Mouse (Mus musculus): Measurements from ENCODE around the gene Ffar3.
A peak's percentile ranks its signal among the peaks of the same experiment; 100 is the strongest.

Gene Ffar3

GRCm38 (mm10) chr7:30856078-30856477 is at the start of gene Ffar3:
Ffar3 (minus strand) TSS chr7:30856178.
- DNase-seq = no peak

DNA sequence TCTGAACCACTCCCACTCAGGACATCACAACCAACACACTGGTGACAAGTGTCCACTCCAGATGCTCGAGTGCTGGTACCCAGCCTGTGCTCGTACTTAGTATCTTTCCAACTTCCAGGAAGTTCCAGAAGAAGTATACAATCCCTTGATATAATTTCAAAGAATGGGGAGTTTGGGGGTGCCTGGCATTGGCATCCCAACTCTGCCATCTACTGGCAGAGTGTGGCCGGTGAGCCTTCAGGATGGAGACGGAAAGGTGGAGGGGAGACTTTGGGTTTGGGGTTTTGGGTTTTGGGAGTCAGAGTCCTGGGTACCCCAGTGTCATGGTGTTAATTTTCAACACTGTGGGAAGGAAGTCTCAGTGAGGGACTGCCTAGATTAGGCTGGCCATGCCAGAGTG is 48.1 kb upstream of the Ffar3 start:
- peak in 1 of 2 experiments; percentile 9 for DNase-seq

- no peak for DNase-seq
Observed at GRCm38 (mm10) chr7:30895217-30895616, 39.2 kb upstream of the Ffar3 start.

DNA sequence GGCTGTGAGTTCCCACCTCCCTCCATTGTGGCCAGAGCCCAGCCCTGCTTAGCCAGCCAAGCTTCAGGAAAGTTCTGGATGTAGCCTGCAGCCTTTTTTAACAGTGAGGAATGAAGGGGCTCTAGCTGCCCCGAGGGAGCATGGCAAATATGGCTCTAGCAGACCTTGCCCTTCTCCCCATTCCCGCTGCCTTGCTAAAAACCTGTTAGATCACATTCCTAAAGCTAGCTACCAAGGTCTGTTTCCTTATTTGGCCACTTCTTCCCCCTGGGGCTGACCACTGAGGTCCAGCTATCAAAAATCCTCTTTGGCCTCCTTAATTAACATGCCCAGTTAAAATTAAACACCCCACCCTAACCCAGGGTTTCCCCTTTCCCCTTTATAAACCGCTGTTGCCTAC is 36.5 kb upstream of the Ffar3 start:
- DNase-seq = no peak

- no peak for DNase-seq
Observed at GRCm38 (mm10) chr7:30891746-30892145, 35.8 kb upstream of the Ffar3 start.

- no peak for DNase-seq
Observed at GRCm38 (mm10) chr7:30890681-30891080, 34.7 kb upstream of the Ffar3 start.

GRCm38 (mm10) chr7:30888786-30889185 is 32.8 kb upstream of the Ffar3 start:
- DNase-seq = no peak

- no peak for DNase-seq
Observed at GRCm38 (mm10) chr7:30887568-30888188, 31.7 kb upstream of the Ffar3 start.

DNA sequence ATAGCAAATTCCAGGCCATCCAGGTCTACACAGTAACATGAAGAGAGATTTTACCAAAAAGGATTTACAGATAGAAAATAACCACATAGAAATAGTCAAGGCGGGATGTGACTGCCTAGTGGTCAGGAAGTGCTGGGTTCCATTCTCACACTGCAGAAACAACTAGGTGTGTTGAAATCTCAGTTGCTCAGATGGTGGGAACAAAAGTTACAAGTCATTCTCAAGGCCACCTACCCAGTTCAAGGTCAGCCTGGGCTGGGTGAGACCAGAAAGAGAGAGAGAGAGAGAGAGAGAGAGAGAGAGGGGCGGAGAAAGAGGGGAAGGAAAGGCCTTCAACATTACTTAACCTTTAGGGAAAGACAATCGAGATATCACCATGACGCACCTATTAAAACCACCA is 30.9 kb upstream of the Ffar3 start:
- DNase-seq = no peak

DNA sequence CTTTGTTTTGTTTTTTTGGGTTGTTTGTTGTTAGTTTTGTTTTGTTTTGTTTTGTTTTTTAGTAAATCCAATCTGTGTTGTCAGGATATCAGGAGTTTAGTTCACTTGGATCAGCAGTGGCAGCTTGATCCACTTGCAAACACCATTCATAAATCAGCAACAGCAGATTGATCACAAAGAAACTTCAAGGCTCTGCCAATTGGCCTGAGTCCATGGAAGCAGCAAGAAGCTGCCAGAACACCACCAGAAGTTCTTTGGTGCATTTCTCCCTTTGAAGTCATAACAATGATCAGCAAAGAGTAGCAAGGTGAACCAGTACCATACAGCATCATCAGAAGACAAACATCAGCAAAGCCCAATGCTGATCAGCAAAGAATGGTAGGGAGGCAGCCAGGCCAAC is 28.1 kb upstream of the Ffar3 start:
- DNase-seq = no peak

GRCm38 (mm10) chr7:30881367-30881766 is 25.4 kb upstream of the Ffar3 start:
- no peak for DNase-seq

DNA sequence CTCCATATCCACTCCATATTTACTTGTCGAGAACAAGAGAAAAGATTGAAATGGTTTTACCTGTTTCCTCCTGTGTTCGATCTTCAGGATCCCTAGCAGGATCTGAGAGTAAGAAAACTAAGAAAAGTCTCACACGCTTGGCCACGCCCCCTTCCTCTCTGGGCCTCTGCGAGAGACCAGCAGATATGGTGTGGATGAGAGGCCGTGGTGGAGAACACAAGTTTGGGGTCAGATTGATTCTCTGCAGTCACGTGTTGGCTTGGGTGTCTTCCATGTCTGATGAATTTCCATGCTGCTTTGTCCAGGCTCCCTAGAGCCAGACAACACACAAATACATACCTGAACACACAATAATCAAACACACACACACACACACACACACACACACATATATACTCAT is 24.2 kb upstream of the Ffar3 start, which contains the start of gene Cd22:
Cd22 (minus strand) TSS at position 167 of the 400 bp plus-strand sequence.
- no peak for DNase-seq

DNA sequence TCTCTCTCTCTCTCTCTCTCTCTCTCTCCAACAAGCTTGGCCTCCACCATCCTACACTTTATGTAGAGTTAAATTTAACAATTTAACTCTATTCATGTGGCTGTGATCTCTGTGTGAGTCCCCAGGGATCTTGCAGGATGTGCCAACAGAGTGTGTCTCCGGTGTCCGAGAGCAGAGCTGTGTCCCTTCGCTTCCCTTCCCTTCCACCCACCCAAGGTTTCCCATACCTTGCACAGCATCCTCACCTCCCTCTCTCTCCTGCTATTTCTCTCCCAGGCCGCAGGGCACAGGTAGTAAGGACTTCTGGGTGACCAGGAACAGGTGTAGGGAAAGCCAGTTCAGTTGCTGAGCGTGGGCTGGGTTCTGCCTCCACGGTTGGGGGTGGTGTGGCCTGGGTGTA is 23.0 kb upstream of the Ffar3 start:
- no peak for DNase-seq

DNA sequence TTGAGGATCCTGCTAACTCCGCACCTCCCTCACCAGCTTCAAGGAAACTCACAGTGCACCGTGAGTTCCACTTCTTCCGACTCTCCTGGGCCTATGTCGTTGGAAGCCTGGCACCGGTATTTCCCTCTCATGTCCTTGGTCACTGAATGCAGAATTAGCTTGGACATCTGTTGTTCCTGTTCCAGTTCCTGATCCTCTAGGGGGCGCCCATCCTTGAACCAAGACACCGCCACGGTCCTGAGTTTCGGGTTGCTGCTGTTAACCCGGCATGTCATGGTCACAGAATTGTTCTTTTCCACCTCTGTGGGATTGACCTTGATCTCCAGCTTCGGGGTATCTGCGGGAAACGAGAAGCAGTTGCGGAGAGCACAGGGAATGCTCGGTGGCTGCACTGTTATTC is 17.1 kb upstream of the Ffar3 start:
- peak; percentile 67 to 77 for DNase-seq

- no peak for DNase-seq
Observed at GRCm38 (mm10) chr7:30863386-30863785, 7.4 kb upstream of the Ffar3 start.

GRCm38 (mm10) chr7:30861464-30861863 is 5.5 kb upstream of the Ffar3 start, which contains the start of gene Ffar1:
Ffar1 (minus strand) TSS chr7:30861564.
- DNase-seq = no peak

- DNase-seq = peak; percentile 26 to 28
Observed at GRCm38 (mm10) chr7:30859635-30860402, 3.8 kb upstream of the Ffar3 start.

GRCm38 (mm10) chr7:30859290-30859634 is 3.3 kb upstream of the Ffar3 start:
- DNase-seq = peak; percentile 30 to 43

DNA sequence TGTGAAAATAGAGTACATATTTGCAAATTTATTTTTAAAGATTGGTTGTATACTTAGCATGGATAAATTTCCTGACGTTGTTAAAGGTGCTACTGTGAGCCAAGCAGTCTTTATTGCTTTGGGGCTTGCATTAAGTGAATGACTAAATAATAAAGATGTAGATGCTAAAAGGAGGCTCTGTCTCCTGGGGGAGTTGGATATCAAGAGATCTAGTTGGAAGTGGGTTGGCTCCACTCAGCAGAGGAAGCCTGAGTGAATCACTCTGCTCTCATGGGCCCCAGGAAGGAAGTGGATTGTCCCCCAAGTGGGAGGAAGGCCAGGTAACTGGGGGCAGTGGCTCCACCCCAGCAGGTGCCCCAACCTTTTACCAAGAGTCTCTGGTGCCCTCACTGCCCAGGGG is 1.8 kb upstream of the Ffar3 start:
- DNase-seq = no peak

DNA sequence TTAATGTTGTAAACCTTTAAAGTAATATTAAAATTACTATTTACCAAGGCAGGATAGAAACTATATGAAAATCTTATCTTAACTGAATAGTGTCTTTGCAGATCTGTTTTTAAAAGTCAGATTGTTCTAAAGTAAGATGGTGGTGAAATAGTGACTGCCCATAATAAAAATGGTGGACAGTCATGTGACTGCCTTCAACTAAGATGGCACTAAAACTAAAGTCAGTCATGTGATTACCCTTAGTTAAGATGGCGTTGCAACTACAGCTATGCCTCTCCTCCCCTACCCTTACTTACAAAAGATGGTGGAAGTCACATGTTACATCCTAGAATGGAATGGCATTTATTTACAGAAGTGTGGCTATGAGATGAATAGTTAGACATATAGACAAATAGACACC is 4.6 kb downstream of the Ffar3 start:
- DNase-seq = no peak

DNA sequence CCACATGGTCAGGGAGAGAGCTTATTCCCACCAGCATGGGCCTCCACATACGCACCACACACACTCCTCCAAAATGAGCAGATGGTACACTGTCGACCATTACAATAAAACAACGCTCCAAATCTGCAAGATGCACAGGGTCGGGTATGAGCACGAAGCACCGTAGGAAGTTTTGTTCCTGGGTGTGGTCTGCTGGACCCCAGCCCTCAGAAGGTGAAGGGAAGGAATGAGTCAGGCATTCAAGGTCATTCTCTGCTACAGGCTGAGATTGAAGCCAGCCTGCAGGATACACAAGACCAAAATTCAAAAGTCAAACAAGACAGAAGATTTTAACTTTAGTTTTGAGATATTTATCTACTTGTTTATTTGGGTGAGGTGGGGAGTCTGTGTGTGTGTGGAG is 8.0 kb downstream of the Ffar3 start:
- no peak for DNase-seq

- DNase-seq = no peak
Observed at GRCm38 (mm10) chr7:30847386-30847785, 8.6 kb downstream of the Ffar3 start.

DNA sequence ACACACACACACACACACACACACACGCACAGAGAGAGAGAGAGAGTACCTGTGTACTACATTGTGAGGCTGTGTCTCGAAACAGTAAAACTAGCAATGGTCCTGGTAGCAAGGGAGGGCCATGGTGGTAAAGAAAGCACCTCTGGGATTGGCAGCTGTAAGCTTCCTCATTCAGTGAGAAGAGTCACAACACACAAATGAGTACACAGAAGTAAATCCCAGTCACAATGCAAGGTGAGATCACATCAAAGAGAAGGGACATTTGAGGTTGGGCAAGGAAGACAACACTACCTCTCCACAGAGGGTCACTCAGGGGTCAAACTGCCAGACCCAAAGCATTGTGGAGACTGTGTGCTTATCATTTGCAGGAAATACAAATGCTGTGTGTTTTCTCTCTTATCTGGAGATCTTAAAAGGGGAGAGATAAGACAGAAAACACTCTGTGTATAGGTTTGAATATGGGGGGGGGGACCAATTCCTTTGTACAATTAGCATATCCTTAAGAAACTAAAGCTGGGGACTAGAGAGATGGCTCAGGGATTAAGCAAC is 9.4 kb downstream of the Ffar3 start:
- DNase-seq = no peak

DNA sequence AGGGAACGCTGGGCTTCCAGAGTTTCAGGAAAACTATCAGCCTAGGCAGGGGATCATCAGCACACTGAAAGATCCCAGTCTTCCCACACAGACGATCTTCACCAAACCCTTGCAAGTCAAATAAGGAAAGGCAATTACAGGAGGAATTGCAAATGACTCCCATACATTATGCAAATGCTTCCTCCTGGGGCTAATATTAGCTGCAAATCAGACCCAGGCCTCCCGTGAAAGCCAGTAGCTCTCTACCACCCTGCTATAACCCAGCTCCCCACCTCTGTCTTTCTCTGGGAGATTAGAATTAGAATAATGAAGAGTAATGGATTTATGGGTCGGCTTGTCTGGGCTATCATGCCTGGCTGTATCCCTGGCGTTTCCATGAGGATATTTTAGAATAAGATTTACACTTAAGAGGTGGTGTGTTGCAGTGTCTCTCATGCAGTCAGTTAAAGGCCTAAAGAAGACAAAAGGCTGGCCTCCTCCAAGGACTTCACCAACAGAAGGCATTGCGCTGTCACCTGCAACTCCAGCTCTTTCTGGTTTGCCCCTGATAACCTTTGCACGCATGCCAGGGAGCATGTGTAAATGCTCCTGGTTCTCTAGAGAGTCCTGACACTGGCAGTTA is 11.2 kb downstream of the Ffar3 start:
- no peak for DNase-seq

Data from cerebellum, adult 18-20 months (tissue).